Mouse (Mus musculus) hindbrain, embryonic 11.5 days (tissue): Measurements from ENCODE around the gene Ahnak. TPM values are rescaled to one million over a fixed set of nuclear protein-coding genes. Genes with fewer than 3 reads are reported as not detected.

Experiments used
- ATAC-seq: fragments of 200-750 bp; cut with Nextera tagmentation; 2 replicates; pipeline ENCODE4 v1.8.0; 2017; ENCODE audit warnings: mild to moderate bottlenecking, moderate TSS enrichment, moderate library complexity; ENCODE audit not compliant: low FRiP score
- DNase-seq: peaks from one replicate; pipeline ENCODE4 v3.0.0-alpha.2; 2015; ENCODE audit warnings: low spot score
- H3K27ac ChIP-seq: fragments of 300-500 bp; sonication (generic); 2 replicates; pipeline ENCODE4 v1.5.1; 2014; ENCODE audit warnings: mild to moderate bottlenecking, low read depth, low read length
- H3K27me3 ChIP-seq: fragments of 300-500 bp; sonication (generic); 2 replicates; pipeline ENCODE4 v1.6.1; 2014; ENCODE audit warnings: mild to moderate bottlenecking, low read length, moderate library complexity, mixed read lengths; ENCODE audit not compliant: control insufficient read depth, insufficient read depth
- H3K36me3 ChIP-seq: fragments of 300-500 bp; sonication (generic); 2 replicates; pipeline ENCODE4 v1.6.1; 2014; ENCODE audit warnings: mild to moderate bottlenecking, low read length, moderate library complexity, mixed read lengths; ENCODE audit not compliant: control insufficient read depth, insufficient read depth
- H3K4me1 ChIP-seq: fragments of 300-500 bp; sonication (generic); replicated peaks from 2 replicates; pipeline ENCODE4 v1.6.1; 2014; ENCODE audit warnings: low read length, mixed read lengths; ENCODE audit not compliant: control insufficient read depth, insufficient read depth
- H3K4me2 ChIP-seq: fragments of 300-500 bp; sonication (generic); replicated peaks from 2 replicates; pipeline ENCODE4 v1.6.1; 2014; ENCODE audit warnings: mild to moderate bottlenecking, low read depth, low read length
- H3K4me3 ChIP-seq: fragments of 300-500 bp; sonication (generic); 2 replicates; pipeline ENCODE4 v1.5.1; 2014; ENCODE audit warnings: low read depth, low read length
- H3K9ac ChIP-seq: fragments of 300-500 bp; sonication (generic); 2 replicates; pipeline ENCODE4 v1.6.1; 2014; ENCODE audit warnings: low read depth, low read length
- H3K9me3 ChIP-seq: fragments of 300-500 bp; sonication (generic); 2 replicates; pipeline ENCODE4 v1.6.1; 2016; ENCODE audit warnings: low read length; ENCODE audit not compliant: control insufficient read depth
- WGBS: fragments of 180-500 bp; shearing (Covaris S2); extraction: QIAGEN DNeasy Blood & Tissue Kit; methylation state at CpG from one replicate; pipeline ENCODE4 v1.1.7; 2014; 5-methylcytosine and 5-hydroxymethylcytosine counted together
- polyA plus RNA-seq: library from polyadenylated mRNA; unstranded; fragments of >200 nt; fragmentation: Nextera tagmentation; extraction: Ambion mirVana; gene quantifications from 2 replicates; pipeline ENCODE4 v1.2.1, GENCODE M21; 2014

Gene Ahnak
- polyA plus RNA-seq, 1 experiment from 2014 or later = 14.1 TPM

GRCm38 (mm10) chr19:9070316-9070715 is 81.2 kb downstream of the Ahnak start:
- ATAC-seq = no peak
- WGBS = 86% methylated on average over 2 of the region's 2 CpGs
- Histone ChIP-seq H3K4me1 (no peaks in the 10 kb centered on the region), H3K27ac (no peak overlapping the region), H3K9ac (no peak overlapping the region), H3K27me3 (no peaks in the 10 kb centered on the region), H3K36me3 (no peaks in the 10 kb centered on the region), H3K4me3 (no peak overlapping the region), H3K4me2 (no peak overlapping the region), H3K9me3 (no peaks in the 10 kb centered on the region)
- no peak for DNase-seq

GRCm38 (mm10) chr19:9071456-9072156 is 82.5 kb downstream of the Ahnak start:
- Histone ChIP-seq H3K36me3 (no peaks in the 10 kb centered on the region), H3K27me3 (no peaks in the 10 kb centered on the region), H3K27ac (peak overlapping the region; percentile 51; the same call in 1 of the 2 replicates), H3K4me3 (no peak overlapping the region), H3K9ac (no peak overlapping the region), H3K4me2 (no peak overlapping the region), H3K4me1 (no peaks in the 10 kb centered on the region), H3K9me3 (no peaks in the 10 kb centered on the region)
- DNase-seq = peak; percentile 22
- no peak for ATAC-seq
- 37% methylated on average over 7 of the region's 7 CpGs for WGBS

- Histone ChIP-seq H3K4me1 (no peaks in the 10 kb centered on the region), H3K27ac (peak overlapping the region; percentile 51; the same call in 1 of the 2 replicates), H3K27me3 (no peaks in the 10 kb centered on the region), H3K9ac (no peak overlapping the region), H3K36me3 (no peaks in the 10 kb centered on the region), H3K4me2 (no peak overlapping the region), H3K9me3 (no peaks in the 10 kb centered on the region), H3K4me3 (no peak overlapping the region)
- no peak for DNase-seq
- no peak for ATAC-seq
- WGBS = 87% methylated on average over 2 of the region's 2 CpGs
Observed at GRCm38 (mm10) chr19:9072157-9072530, 83.1 kb downstream of the Ahnak start.

- H3K27ac ChIP-seq = no peak overlapping the region
- no peak for ATAC-seq
- 79% methylated on average over 12 of the region's 12 CpGs for WGBS
Observed at GRCm38 (mm10) chr19:9073776-9074411, 84.8 kb downstream of the Ahnak start.

GRCm38 (mm10) chr19:9074424-9074823 is 85.3 kb downstream of the Ahnak start:
- Histone ChIP-seq H3K27me3 (no peaks in the 10 kb centered on the region), H3K4me3 (no peak overlapping the region), H3K9me3 (no peaks in the 10 kb centered on the region), H3K4me2 (no peak overlapping the region), H3K9ac (no peak overlapping the region), H3K27ac (no peak overlapping the region), H3K36me3 (no peaks in the 10 kb centered on the region), H3K4me1 (no peaks in the 10 kb centered on the region)
- ATAC-seq = no peak
- no peak for DNase-seq
- WGBS = 60% methylated on average over 4 of the region's 4 CpGs

More at GRCm38 (mm10) chr19:9073776-9074411, 84.8 kb downstream of the Ahnak start:
- Histone ChIP-seq H3K9ac (no peak overlapping the region), H3K36me3 (no peaks in the 10 kb centered on the region), H3K4me2 (no peak overlapping the region), H3K9me3 (no peaks in the 10 kb centered on the region), H3K4me3 (no peak overlapping the region), H3K4me1 (no peaks in the 10 kb centered on the region), H3K27me3 (no peaks in the 10 kb centered on the region)
- no peak for DNase-seq

GRCm38 (mm10) chr19:9075558-9075957 is 86.5 kb downstream of the Ahnak start:
- no peaks in the 10 kb centered on the region for H3K27me3 ChIP-seq
- H3K27ac ChIP-seq = no peak overlapping the region
- no peak for DNase-seq
- no peak for ATAC-seq
- no peaks in the 10 kb centered on the region for H3K4me1 ChIP-seq
- no peak overlapping the region for H3K9ac ChIP-seq
- WGBS = 86% methylated on average over 2 of the region's 2 CpGs
- H3K4me3 ChIP-seq = no peak overlapping the region
- H3K9me3 ChIP-seq = no peaks in the 10 kb centered on the region
- H3K36me3 ChIP-seq = no peaks in the 10 kb centered on the region
- H3K4me2 ChIP-seq = no peak overlapping the region

- 88% methylated on average over 3 of the region's 3 CpGs for WGBS
Observed at GRCm38 (mm10) chr19:9076035-9076434, 87.0 kb downstream of the Ahnak start.

GRCm38 (mm10) chr19:9076982-9077660 is 88.0 kb downstream of the Ahnak start:
- Histone ChIP-seq H3K4me1 (no peaks in the 10 kb centered on the region), H3K27ac (no peak overlapping the region), H3K9me3 (no peaks in the 10 kb centered on the region), H3K9ac (no peak overlapping the region), H3K4me2 (no peak overlapping the region), H3K4me3 (no peak overlapping the region), H3K36me3 (no peaks in the 10 kb centered on the region), H3K27me3 (no peaks in the 10 kb centered on the region)
- ATAC-seq (no peak), DNase-seq (no peak)
- 72% methylated on average over 4 of the region's 4 CpGs for WGBS

More at GRCm38 (mm10) chr19:9076035-9076434, 87.0 kb downstream of the Ahnak start:
- no peak overlapping the region for H3K4me3 ChIP-seq
- H3K27me3 ChIP-seq = no peaks in the 10 kb centered on the region
- no peaks in the 10 kb centered on the region for H3K4me1 ChIP-seq
- H3K9ac ChIP-seq = no peak overlapping the region
- H3K36me3 ChIP-seq = no peaks in the 10 kb centered on the region
- H3K27ac ChIP-seq = no peak overlapping the region
- DNase-seq = no peak
- no peak for ATAC-seq
- H3K9me3 ChIP-seq = no peaks in the 10 kb centered on the region
- no peak overlapping the region for H3K4me2 ChIP-seq
